Mouse (Mus musculus): Measurements from ENCODE around the gene Ajuba. TPM values are rescaled to one million over a fixed set of nuclear protein-coding genes. Genes with fewer than 3 reads are reported as not detected.

The Ajuba gene
- polyA plus RNA-seq, 1 experiment = 50.7 TPM

- H3K36me3 ChIP-seq (ENCODE audit: control insufficient read depth, insufficient read depth) = peaks cover 3% of the 10 kb centered on the region
- no peak overlapping the region for H3ac ChIP-seq (ENCODE audit: control insufficient read depth, insufficient read length, low read depth)
- H3K27me3 ChIP-seq (ENCODE audit: control insufficient read depth, insufficient read depth, insufficient read length) = no peaks in the 10 kb centered on the region
- H3K4me3 ChIP-seq (ENCODE audit: insufficient read depth, poor library complexity, severe bottlenecking) = no peak overlapping the region
- TF ChIP-seq MYOD1 (IDR thresholded peaks at IDR 0.05; ENCODE audit: control insufficient read depth, insufficient read length, low read depth) (no peak), FOSL1 (IDR thresholded peaks at IDR 0.05; ENCODE audit: insufficient read depth, low read length, poor library complexity, severe bottlenecking) (no peak), MYOG (IDR thresholded peaks at IDR 0.05; ENCODE audit: control insufficient read depth, extremely low read depth, insufficient read length) (no peak), CEBPB (IDR thresholded peaks at IDR 0.05; ENCODE audit: low read depth) (no peak), MAX (IDR thresholded peaks at IDR 0.05) (no peak), USF1 (IDR thresholded peaks at IDR 0.05; ENCODE audit: low read depth) (no peak), CTCF (IDR thresholded peaks at IDR 0.05; ENCODE audit: control insufficient read depth, insufficient read depth, insufficient read length) (no peak)
- H3K79me3 ChIP-seq (ENCODE audit: low read depth) = no peaks in the 10 kb centered on the region
- H3K79me2 ChIP-seq (ENCODE audit: control insufficient read depth, insufficient read depth) = no peaks in the 10 kb centered on the region
These were observed 24.2 kb upstream of the Ajuba start for GRCm38 (mm10) chr14:54601601-54602000.

- Histone ChIP-seq H3K79me3 (ENCODE audit: low read depth) (no peaks in the 10 kb centered on the region), H3K27me3 (ENCODE audit: control insufficient read depth, insufficient read depth, insufficient read length) (no peaks in the 10 kb centered on the region), H3ac (ENCODE audit: control insufficient read depth, insufficient read length, low read depth) (no peak overlapping the region), H3K36me3 (ENCODE audit: control insufficient read depth, insufficient read depth) (peaks cover 3% of the 10 kb centered on the region), H3K79me2 (ENCODE audit: control insufficient read depth, insufficient read depth) (no peaks in the 10 kb centered on the region), H3K4me3 (ENCODE audit: insufficient read depth, poor library complexity, severe bottlenecking) (no peak overlapping the region)
- no peak for TF ChIP-seq MYOD1 (IDR thresholded peaks at IDR 0.05; ENCODE audit: control insufficient read depth, insufficient read length, low read depth)
- TF ChIP-seq CEBPB (IDR thresholded peaks at IDR 0.05; ENCODE audit: low read depth) = no peak
- no peak for TF ChIP-seq MAX (IDR thresholded peaks at IDR 0.05)
- TF ChIP-seq FOSL1 (IDR thresholded peaks at IDR 0.05; ENCODE audit: insufficient read depth, low read length, poor library complexity, severe bottlenecking) = no peak
- TF ChIP-seq USF1 (IDR thresholded peaks at IDR 0.05; ENCODE audit: low read depth) = no peak
- no peak for TF ChIP-seq MYOG (IDR thresholded peaks at IDR 0.05; ENCODE audit: control insufficient read depth, extremely low read depth, insufficient read length)
- no peak for TF ChIP-seq CTCF (IDR thresholded peaks at IDR 0.05; ENCODE audit: control insufficient read depth, insufficient read depth, insufficient read length)
These were observed 19.7 kb upstream of the Ajuba start for GRCm38 (mm10) chr14:54597084-54597483.

DNA sequence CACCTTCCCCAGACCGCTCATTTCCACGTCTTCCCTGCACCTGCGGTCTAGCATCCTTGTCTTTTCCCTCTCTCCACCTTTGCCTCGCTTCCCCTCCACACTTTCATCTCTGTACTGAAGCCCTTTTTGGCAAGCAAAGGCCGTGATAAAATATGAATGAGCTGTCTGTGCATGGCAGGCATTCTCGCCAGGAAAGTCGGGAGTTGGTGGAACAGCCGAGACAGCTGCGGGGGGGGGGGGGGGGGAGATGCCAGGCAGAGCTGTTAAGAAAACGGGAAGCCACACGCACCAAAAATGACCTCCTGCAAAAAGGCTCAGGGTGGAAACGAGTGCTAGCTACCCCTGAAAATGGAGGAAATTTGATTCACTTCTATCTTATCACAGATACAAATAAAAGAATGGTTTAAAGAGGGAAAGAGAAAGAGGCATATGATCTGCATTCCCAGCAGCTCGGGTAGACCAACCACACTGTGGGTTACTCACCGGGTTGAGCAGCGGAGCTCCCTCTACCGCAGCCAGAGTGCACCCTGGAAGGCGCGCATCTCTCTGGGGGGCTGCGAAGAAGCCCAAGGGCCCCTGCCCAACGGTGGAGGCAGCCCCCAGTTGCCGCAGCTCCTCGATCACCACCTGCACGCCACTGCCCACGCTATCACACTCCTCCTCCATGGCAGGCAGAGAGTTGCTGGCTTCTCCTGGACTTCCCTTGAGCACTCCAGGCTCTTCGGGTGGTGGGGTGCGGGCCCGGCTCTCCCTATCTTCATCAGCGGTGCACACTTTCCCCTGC is 17.5 kb upstream of the Ajuba start:
- TF ChIP-seq USF1 (IDR thresholded peaks at IDR 0.05; ENCODE audit: low read depth) (no peak), MAX (IDR thresholded peaks at IDR 0.05) (no peak), MYOG (IDR thresholded peaks at IDR 0.05; ENCODE audit: control insufficient read depth, extremely low read depth, insufficient read length) (no peak), FOSL1 (IDR thresholded peaks at IDR 0.05; ENCODE audit: insufficient read depth, low read length, poor library complexity, severe bottlenecking) (no peak), CEBPB (IDR thresholded peaks at IDR 0.05; ENCODE audit: low read depth) (no peak), MYOD1 (IDR thresholded peaks at IDR 0.05; ENCODE audit: control insufficient read depth, insufficient read length, low read depth) (no peak), CTCF (IDR thresholded peaks at IDR 0.05; ENCODE audit: control insufficient read depth, insufficient read depth, insufficient read length) (no peak)
- H3K79me3 ChIP-seq (ENCODE audit: low read depth) = no peaks in the 10 kb centered on the region
- no peak overlapping the region for H3ac ChIP-seq (ENCODE audit: control insufficient read depth, insufficient read length, low read depth)
- H3K27me3 ChIP-seq (ENCODE audit: control insufficient read depth, insufficient read depth, insufficient read length) = no peaks in the 10 kb centered on the region
- no peaks in the 10 kb centered on the region for H3K79me2 ChIP-seq (ENCODE audit: control insufficient read depth, insufficient read depth)
- H3K36me3 ChIP-seq (ENCODE audit: control insufficient read depth, insufficient read depth) = no peaks in the 10 kb centered on the region
- H3K4me3 ChIP-seq (ENCODE audit: insufficient read depth, poor library complexity, severe bottlenecking) = no peak overlapping the region

DNA sequence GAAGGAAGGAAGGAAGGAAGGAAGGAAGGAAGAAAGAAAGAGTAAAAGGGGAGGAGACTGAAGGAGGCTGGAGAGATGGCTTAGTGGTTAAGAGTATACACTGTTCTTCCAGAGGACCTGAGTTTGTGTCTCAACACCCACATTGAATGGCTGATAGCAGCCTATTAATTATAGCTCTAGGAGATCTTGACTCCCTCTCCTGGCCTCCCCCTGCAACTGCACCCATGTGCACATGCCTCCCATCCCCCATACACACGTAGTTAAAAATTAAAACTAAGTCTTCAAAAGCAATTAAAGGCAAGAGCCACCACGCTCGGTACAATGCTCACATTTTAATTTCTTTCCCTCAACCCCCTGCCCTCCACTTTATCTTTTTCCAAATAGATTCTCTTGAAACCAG is 16.7 kb upstream of the Ajuba start:
- no peak for TF ChIP-seq MAX (IDR thresholded peaks at IDR 0.05)
- TF ChIP-seq CTCF (IDR thresholded peaks at IDR 0.05; ENCODE audit: control insufficient read depth, insufficient read depth, insufficient read length) = no peak
- no peak for TF ChIP-seq MYOG (IDR thresholded peaks at IDR 0.05; ENCODE audit: control insufficient read depth, extremely low read depth, insufficient read length)
- TF ChIP-seq USF1 (IDR thresholded peaks at IDR 0.05; ENCODE audit: low read depth) = no peak
- TF ChIP-seq FOSL1 (IDR thresholded peaks at IDR 0.05; ENCODE audit: insufficient read depth, low read length, poor library complexity, severe bottlenecking) = no peak
- TF ChIP-seq MYOD1 (IDR thresholded peaks at IDR 0.05; ENCODE audit: control insufficient read depth, insufficient read length, low read depth) = no peak
- no peak for TF ChIP-seq CEBPB (IDR thresholded peaks at IDR 0.05; ENCODE audit: low read depth)
- H3K36me3 ChIP-seq (ENCODE audit: control insufficient read depth, insufficient read depth) = no peaks in the 10 kb centered on the region
- H3K79me3 ChIP-seq (ENCODE audit: low read depth) = no peaks in the 10 kb centered on the region
- no peak overlapping the region for H3K4me3 ChIP-seq (ENCODE audit: insufficient read depth, poor library complexity, severe bottlenecking)
- H3ac ChIP-seq (ENCODE audit: control insufficient read depth, insufficient read length, low read depth) = no peak overlapping the region
- no peaks in the 10 kb centered on the region for H3K79me2 ChIP-seq (ENCODE audit: control insufficient read depth, insufficient read depth)
- no peaks in the 10 kb centered on the region for H3K27me3 ChIP-seq (ENCODE audit: control insufficient read depth, insufficient read depth, insufficient read length)

GRCm38 (mm10) chr14:54592319-54592934 is 15.1 kb upstream of the Ajuba start:
- Histone ChIP-seq H3K79me3 (ENCODE audit: low read depth) (no peaks in the 10 kb centered on the region), H3K36me3 (ENCODE audit: control insufficient read depth, insufficient read depth) (no peaks in the 10 kb centered on the region), H3K4me3 (ENCODE audit: insufficient read depth, poor library complexity, severe bottlenecking) (no peak overlapping the region), H3K27me3 (ENCODE audit: control insufficient read depth, insufficient read depth, insufficient read length) (no peaks in the 10 kb centered on the region), H3ac (ENCODE audit: control insufficient read depth, insufficient read length, low read depth) (no peak overlapping the region), H3K79me2 (ENCODE audit: control insufficient read depth, insufficient read depth) (no peaks in the 10 kb centered on the region)
- TF ChIP-seq CTCF (IDR thresholded peaks at IDR 0.05; ENCODE audit: control insufficient read depth, insufficient read depth, insufficient read length) (no peak), USF1 (IDR thresholded peaks at IDR 0.05; ENCODE audit: low read depth) (no peak), MAX (IDR thresholded peaks at IDR 0.05) (no peak), FOSL1 (IDR thresholded peaks at IDR 0.05; ENCODE audit: insufficient read depth, low read length, poor library complexity, severe bottlenecking) (no peak), CEBPB (IDR thresholded peaks at IDR 0.05; ENCODE audit: low read depth) (no peak), MYOG (IDR thresholded peaks at IDR 0.05; ENCODE audit: control insufficient read depth, extremely low read depth, insufficient read length) (no peak), MYOD1 (IDR thresholded peaks at IDR 0.05; ENCODE audit: control insufficient read depth, insufficient read length, low read depth) (no peak)

Data from C2C12 (cell line).